Mouse (Mus musculus) lung, embryonic 16.5 days (tissue): ENCODE results near the gene Bag2. TPM values are rescaled to one million over a fixed set of nuclear protein-coding genes. Genes with fewer than 3 reads are reported as not detected.

Experiments
- ATAC-seq: fragments of 200-750 bp; cut with Nextera tagmentation; 2 replicates; pipeline ENCODE4 v1.8.0; 2017; ENCODE audit warnings: low read depth, mild to moderate bottlenecking, moderate library complexity
- H3K27ac ChIP-seq: fragments of 300-500 bp; sonication (generic); 2 replicates; pipeline ENCODE4 v1.5.1; 2014; ENCODE audit warnings: mild to moderate bottlenecking, control low read depth, low read length
- H3K27me3 ChIP-seq: fragments of 300-500 bp; sonication (generic); 2 replicates; pipeline ENCODE4 v1.6.1; 2014; ENCODE audit warnings: low read depth, low read length, mixed read lengths; ENCODE audit not compliant: control insufficient read depth, insufficient read depth
- H3K36me3 ChIP-seq: fragments of 300-500 bp; sonication (generic); 2 replicates; pipeline ENCODE4 v1.6.1; 2014; ENCODE audit warnings: low read length; ENCODE audit not compliant: control insufficient read depth, insufficient read depth
- H3K4me1 ChIP-seq: fragments of 300-500 bp; sonication (generic); replicated peaks from 2 replicates; pipeline ENCODE4 v1.6.1; 2014; ENCODE audit warnings: low read length, mixed read lengths; ENCODE audit not compliant: control insufficient read depth, insufficient read depth
- H3K4me2 ChIP-seq: fragments of 300-500 bp; sonication (generic); 2 replicates; pipeline ENCODE4 v1.6.1; 2014; ENCODE audit warnings: low read depth, low read length, control low read depth
- H3K4me3 ChIP-seq: fragments of 300-500 bp; sonication (generic); 2 replicates; pipeline ENCODE4 v1.5.1; 2014; ENCODE audit warnings: mild to moderate bottlenecking, low read length, control low read depth
- H3K9ac ChIP-seq: fragments of 300-500 bp; sonication (generic); 2 replicates; pipeline ENCODE4 v1.6.1; 2014; ENCODE audit warnings: low read length, control low read depth
- H3K9me3 ChIP-seq: fragments of 300-500 bp; sonication (generic); 2 replicates; pipeline ENCODE4 v1.6.1; 2016; ENCODE audit warnings: low read length; ENCODE audit not compliant: control insufficient read depth
- WGBS: fragments of 180-500 bp; shearing (Covaris S2); extraction: QIAGEN DNeasy Blood & Tissue Kit; methylation state at CpG from one replicate; pipeline ENCODE4 v1.1.7; 2014; 5-methylcytosine and 5-hydroxymethylcytosine counted together
- polyA plus RNA-seq: library from polyadenylated mRNA; unstranded; fragments of >200 nt; fragmentation: Nextera tagmentation; extraction: Ambion mirVana; gene quantifications from 2 replicates; pipeline ENCODE4 v1.2.1, GENCODE M21; 2015

The Bag2 gene
- polyA plus RNA-seq, result 39.0 and 39.3 TPM in 2 replicates

DNA sequence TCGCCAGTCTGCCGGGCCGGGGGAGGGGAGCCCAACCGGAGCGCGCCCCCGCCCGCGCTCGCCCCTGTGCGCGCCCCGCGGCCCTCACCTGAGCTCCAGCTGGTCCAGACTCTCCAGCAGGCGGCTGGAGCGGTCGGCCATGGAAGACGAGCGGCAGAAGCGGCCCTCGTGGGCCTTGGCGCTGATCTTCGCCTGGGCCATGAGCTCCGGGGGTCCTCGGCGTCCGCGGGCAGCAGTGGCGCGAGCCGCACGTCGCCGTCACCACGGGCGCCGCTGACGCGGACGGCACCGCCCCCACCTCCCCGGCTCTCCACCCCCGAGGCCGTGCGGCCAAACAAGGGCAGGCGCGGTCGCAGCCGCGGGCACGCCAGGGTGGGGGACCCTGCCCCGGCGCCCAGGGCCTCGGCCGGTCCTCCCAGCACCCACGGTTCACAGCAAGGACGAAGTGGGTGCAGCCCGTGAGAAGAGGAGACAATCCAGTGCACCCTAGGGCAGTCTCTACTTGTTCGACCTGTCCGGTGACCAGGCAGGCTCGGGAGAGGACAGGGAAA is at the start of gene Bag2:
TSS of gene Bag2 (minus strand) at position 305 of the 551 bp plus-strand sequence.
- WGBS, result 0% methylated on average over 50 of the region's 61 CpGs
- H3K9me3 ChIP-seq, result no peaks in the 10 kb centered on the region
- ATAC-seq, result peak; percentile 93
- H3K36me3 ChIP-seq, result no peaks in the 10 kb centered on the region
- H3K27me3 ChIP-seq, result no peaks in the 10 kb centered on the region
- peak within 1 kb of the TSS; percentile 82 for H3K9ac ChIP-seq
- peak within 1 kb of the TSS; percentile 79 for H3K4me3 ChIP-seq
- H3K4me1 ChIP-seq, result peaks cover 17% of the 10 kb centered on the region
- peak within 1 kb of the TSS; percentile 94 for H3K4me2 ChIP-seq
- H3K27ac ChIP-seq, result peak within 1 kb of the TSS; percentile 44; the same call in 1 of the 2 replicates

DNA sequence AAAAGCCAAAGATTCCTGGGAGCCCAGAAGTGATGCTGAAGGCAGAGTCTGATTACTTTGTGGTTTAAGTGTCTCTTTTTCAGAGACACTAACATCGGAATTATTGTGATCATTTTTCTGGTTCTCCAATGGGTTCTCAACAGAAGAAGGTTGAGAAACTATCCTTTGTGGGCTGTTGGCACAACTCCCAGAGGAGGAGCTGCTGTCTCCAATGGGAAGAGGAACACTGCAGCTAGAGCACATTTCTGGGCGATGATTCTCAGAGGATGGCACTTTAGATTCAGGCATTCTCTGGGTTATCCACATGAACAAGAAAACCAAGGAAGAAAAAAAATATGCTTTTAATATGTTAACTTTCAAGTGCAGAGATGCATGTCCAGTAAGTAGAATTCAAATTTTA is 45.7 kb upstream of the Bag2 start:
- Histone ChIP-seq H3K9me3 (no peaks in the 10 kb centered on the region), H3K4me3 (no peak overlapping the region), H3K4me2 (no peak overlapping the region), H3K4me1 (no peaks in the 10 kb centered on the region), H3K36me3 (peaks cover 52% of the 10 kb centered on the region), H3K27me3 (no peaks in the 10 kb centered on the region), H3K27ac (no peak overlapping the region), H3K9ac (no peak overlapping the region)
- WGBS, result 95% methylated on average over 2 of the region's 2 CpGs
- no peak for ATAC-seq

DNA sequence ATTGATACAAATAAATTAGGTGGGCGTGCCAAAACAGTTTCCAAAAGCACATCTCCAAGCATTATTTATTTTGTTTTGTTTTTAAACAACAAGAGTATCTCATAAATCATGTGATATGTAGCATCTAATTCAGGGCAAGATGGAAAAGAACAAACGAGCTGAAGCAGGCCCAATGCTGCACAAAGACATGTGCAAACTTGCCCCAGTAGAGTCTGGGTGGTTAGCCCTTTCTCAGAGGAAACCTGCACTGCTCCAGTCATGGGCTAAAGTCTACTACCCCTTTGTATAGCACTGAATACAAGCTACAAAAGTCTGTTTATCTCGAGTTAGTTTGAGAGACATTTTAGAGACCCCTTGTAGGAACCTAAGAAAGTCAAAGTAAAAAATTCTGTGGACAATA is 42.0 kb upstream of the Bag2 start:
- H3K27me3 ChIP-seq, result no peaks in the 10 kb centered on the region
- H3K9ac ChIP-seq, result no peak overlapping the region
- 79% methylated on average over 3 of the region's 3 CpGs for WGBS
- no peak overlapping the region for H3K27ac ChIP-seq
- no peak overlapping the region for H3K4me2 ChIP-seq
- no peaks in the 10 kb centered on the region for H3K4me1 ChIP-seq
- peaks cover 38% of the 10 kb centered on the region for H3K36me3 ChIP-seq
- ATAC-seq, result no peak
- no peak overlapping the region for H3K4me3 ChIP-seq
- no peaks in the 10 kb centered on the region for H3K9me3 ChIP-seq

DNA sequence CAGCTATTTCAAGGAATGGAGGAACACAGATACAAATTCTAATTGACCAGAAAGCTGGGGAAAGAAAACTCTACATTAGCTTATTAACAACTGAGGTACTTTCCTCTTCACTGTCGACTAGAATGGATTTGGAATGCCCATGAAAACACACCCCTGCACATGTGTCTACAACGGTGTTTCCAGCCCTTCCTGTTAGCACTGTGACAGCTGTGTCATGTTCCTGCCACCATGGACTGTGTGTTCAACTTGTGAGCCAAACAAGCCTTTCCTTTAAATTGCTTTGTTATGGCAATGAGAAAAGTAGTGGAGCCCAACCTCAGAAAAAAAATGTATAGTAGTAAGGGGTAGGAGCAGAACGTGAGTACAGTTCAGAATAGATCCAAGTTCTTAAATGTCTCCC is 30.9 kb upstream of the Bag2 start:
- WGBS, result 26% methylated on average over 3 of the region's 3 CpGs

DNA sequence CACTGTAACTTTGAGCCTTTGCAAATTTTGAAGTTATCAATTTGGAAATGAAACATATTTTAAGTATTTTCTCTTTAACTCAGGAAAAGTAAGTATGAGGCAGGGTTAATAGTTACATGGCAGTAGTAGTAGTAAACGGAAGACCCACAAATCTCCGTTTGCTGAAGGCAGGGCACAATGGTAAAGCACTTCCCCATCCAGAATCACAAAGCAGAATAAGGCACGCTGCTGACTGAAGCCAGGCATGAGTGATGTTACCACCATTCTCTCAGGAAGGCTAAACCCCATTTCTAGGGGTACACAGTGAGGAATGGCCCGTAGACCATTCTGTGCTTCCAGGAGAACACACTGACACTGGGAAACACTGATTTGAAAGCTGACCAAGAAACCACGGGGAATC is 30.5 kb upstream of the Bag2 start:
- peak overlapping the region; percentile 24 for H3K27ac ChIP-seq
- no peaks in the 10 kb centered on the region for H3K9me3 ChIP-seq
- ATAC-seq, result no peak
- H3K27me3 ChIP-seq, result no peaks in the 10 kb centered on the region
- no peak overlapping the region for H3K9ac ChIP-seq
- no peaks in the 10 kb centered on the region; the same call in 1 of the 2 replicates for H3K36me3 ChIP-seq
- H3K4me2 ChIP-seq, result no peak overlapping the region
- WGBS, result 71% methylated on average over 5 of the region's 5 CpGs
- peaks cover 5% of the 10 kb centered on the region for H3K4me1 ChIP-seq
- no peak overlapping the region for H3K4me3 ChIP-seq

More for the DNA sequence above, 30.9 kb upstream of the Bag2 start:
- H3K9me3 ChIP-seq, result no peaks in the 10 kb centered on the region
- H3K36me3 ChIP-seq, result no peaks in the 10 kb centered on the region; the same call in 1 of the 2 replicates
- peaks cover 7% of the 10 kb centered on the region for H3K4me1 ChIP-seq
- ATAC-seq, result peak; percentile 86
- no peak overlapping the region for H3K4me3 ChIP-seq
- no peak overlapping the region for H3K9ac ChIP-seq
- no peaks in the 10 kb centered on the region for H3K27me3 ChIP-seq
- peak overlapping the region; percentile 50 for H3K27ac ChIP-seq
- H3K4me2 ChIP-seq, result no peak overlapping the region

DNA sequence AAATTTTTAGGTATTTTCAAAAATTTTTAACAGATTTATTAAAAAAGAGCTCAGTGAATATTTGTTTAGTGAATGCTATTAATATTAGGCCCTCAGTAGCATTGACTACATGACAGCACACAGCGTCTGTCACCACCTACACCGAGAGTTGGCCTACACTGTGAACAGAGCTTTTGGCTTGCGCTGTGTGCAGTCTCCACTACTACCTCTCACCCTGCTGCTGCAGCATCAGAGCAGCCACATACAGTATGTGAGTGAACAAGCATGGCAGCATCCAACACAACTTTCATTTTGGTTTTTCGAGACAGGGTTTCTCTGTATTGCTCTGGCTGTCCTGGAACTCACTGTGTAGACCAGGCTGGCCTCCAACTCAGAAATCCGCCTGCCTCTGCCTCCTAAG is 27.0 kb upstream of the Bag2 start:
- no peak overlapping the region for H3K9ac ChIP-seq
- WGBS, result 97% methylated on average over 5 of the region's 5 CpGs
- no peaks in the 10 kb centered on the region for H3K27me3 ChIP-seq
- H3K27ac ChIP-seq, result no peak overlapping the region
- H3K4me2 ChIP-seq, result no peak overlapping the region
- no peak for ATAC-seq
- peaks cover 4% of the 10 kb centered on the region; the same call in 1 of the 2 replicates for H3K36me3 ChIP-seq
- H3K4me3 ChIP-seq, result no peak overlapping the region
- peaks cover 5% of the 10 kb centered on the region for H3K4me1 ChIP-seq
- no peaks in the 10 kb centered on the region for H3K9me3 ChIP-seq

DNA sequence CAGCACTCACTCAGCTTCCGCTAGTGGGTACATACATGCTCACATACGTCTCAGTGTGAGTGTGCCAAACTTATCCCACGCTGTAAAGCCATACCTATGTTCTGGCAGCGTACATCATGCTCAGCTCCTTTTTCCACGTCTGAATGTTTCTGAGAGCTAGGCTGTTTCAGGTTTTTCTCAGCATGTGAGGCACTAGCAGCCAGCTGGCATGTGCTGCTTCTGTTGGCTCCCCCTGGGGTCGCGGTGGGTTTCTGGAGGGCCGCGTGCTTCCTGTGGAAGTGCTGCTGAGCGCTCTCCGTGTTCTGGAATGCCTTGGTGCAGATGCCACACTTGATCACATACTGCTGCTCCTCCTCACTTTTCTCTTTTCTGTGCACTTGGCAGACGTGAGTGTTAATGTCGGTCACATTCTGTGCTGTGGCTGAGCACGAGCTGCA is 18.6 kb upstream of the Bag2 start:
- no peak overlapping the region for H3K27ac ChIP-seq
- no peaks in the 10 kb centered on the region for H3K9me3 ChIP-seq
- H3K4me3 ChIP-seq, result no peak overlapping the region
- H3K27me3 ChIP-seq, result no peaks in the 10 kb centered on the region
- no peak overlapping the region for H3K4me2 ChIP-seq
- peaks cover 17% of the 10 kb centered on the region for H3K36me3 ChIP-seq
- 83% methylated on average over 14 of the region's 14 CpGs for WGBS
- no peaks in the 10 kb centered on the region for H3K4me1 ChIP-seq
- no peak overlapping the region for H3K9ac ChIP-seq
- no peak for ATAC-seq

DNA sequence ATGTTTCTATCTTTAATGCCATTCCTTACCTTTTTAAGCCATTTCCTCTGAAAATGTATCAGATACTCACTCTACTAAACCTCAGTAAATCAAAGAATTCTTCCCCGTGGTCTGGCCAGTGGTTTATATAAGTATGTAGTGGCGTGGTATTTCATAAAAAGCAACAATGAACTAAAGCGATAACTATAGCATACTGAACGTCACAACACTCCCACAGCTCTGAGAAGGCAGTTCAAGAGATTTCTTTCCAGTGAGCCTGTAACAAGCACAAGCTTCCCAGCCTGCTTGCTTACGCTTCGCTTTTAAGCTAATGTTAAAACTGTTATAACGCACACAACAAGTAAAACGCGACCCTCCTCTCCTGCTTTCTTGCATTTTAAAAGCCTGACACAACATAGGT is 14.5 kb upstream of the Bag2 start:
- no peak for ATAC-seq
- Histone ChIP-seq H3K27me3 (no peaks in the 10 kb centered on the region), H3K36me3 (peaks cover 14% of the 10 kb centered on the region), H3K4me3 (no peak overlapping the region), H3K27ac (no peak overlapping the region), H3K9me3 (no peaks in the 10 kb centered on the region), H3K4me2 (no peak overlapping the region), H3K9ac (no peak overlapping the region), H3K4me1 (no peaks in the 10 kb centered on the region)
- WGBS, result 92% methylated on average over 9 of the region's 9 CpGs

DNA sequence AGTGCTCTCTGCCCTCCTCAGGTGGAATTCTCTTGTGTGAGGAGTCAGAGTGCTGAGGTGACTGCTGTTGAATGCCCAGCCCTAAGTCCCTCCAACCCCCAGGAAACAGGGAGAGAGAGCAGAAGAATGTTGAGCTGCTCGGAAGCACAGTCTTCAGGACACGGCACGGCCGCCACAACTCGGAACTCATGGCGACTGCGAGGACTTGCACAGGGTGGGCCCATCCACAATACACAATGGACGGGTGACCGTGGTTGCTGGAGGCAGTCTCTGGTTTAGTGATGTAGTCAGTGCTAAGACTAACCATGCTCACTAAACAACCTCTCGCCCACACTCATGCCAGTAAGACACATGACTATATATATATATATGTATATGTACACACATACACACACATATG is 14.0 kb upstream of the Bag2 start:
- H3K27ac ChIP-seq, result no peak overlapping the region
- ATAC-seq, result no peak
- 93% methylated on average over 10 of the region's 10 CpGs for WGBS

DNA sequence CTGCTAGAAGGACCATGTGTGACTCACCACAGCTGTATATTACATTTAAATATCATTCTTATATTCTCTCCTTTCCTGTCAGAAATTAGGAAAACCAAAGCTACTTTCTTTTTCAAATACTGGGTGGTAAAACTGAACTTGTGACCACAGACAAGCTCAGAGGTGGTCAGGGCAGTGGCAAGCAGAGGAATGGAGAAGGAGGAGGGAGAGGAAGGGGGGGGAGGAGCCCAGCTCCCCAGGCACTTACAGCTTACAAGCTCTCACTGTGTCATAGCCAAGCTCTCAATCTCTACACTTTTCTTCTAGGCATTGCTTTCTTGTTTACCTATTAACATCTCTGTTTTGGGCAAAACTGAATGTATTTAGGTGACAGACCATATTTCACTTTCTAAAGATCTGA is 11.2 kb upstream of the Bag2 start:
- Histone ChIP-seq H3K9ac (no peak overlapping the region), H3K36me3 (peaks cover 7% of the 10 kb centered on the region; the same call in 1 of the 2 replicates), H3K4me3 (no peak overlapping the region)

More for the DNA sequence above, 14.0 kb upstream of the Bag2 start:
- H3K4me3 ChIP-seq, result no peak overlapping the region
- no peaks in the 10 kb centered on the region for H3K9me3 ChIP-seq
- H3K9ac ChIP-seq, result no peak overlapping the region
- no peaks in the 10 kb centered on the region for H3K27me3 ChIP-seq
- no peak overlapping the region for H3K4me2 ChIP-seq
- no peaks in the 10 kb centered on the region for H3K4me1 ChIP-seq
- H3K36me3 ChIP-seq, result peaks cover 9% of the 10 kb centered on the region

More for the DNA sequence above, 11.2 kb upstream of the Bag2 start:
- no peak for ATAC-seq
- Histone ChIP-seq H3K4me2 (no peak overlapping the region), H3K4me1 (no peaks in the 10 kb centered on the region), H3K27ac (no peak overlapping the region), H3K9me3 (no peaks in the 10 kb centered on the region), H3K27me3 (no peaks in the 10 kb centered on the region)
